Mouse (Mus musculus) heart, embryonic 14.5 days (tissue): ENCODE results near the gene Galnt17. TPM values are rescaled to one million over a fixed set of nuclear protein-coding genes. Genes with fewer than 3 reads are reported as not detected.

Experiments
- ATAC-seq: fragments of 200-750 bp; cut with Nextera tagmentation; 2 replicates; pipeline ENCODE4 v1.8.0; 2017; ENCODE audit warnings: low read depth, moderate TSS enrichment; ENCODE audit not compliant: insufficient number of reproducible peaks, insufficient read depth, low FRiP score
- H3K27ac ChIP-seq, 2 experiments: fragments of 200-500 bp in 1 of 2; fragments of 300-500 bp in 1 of 2; sonication (generic) in 1 of 2; replicated peaks in 1 of 2; 2 replicates each; pipeline ENCODE4 v1.5.1; 2012 to 2014; ENCODE audit warnings: low read depth in 2 of 2, low read length in 2 of 2, control low read depth in 1 of 2, mild to moderate bottlenecking in 1 of 2, mixed read lengths in 1 of 2; ENCODE audit not compliant: control insufficient read depth in 1 of 2, insufficient read depth in 1 of 2
- H3K27me3 ChIP-seq: fragments of 300-500 bp; sonication (generic); 2 replicates; pipeline ENCODE4 v1.6.1; 2014; ENCODE audit warnings: mild to moderate bottlenecking, low read length, control low read depth; ENCODE audit not compliant: control insufficient read depth, insufficient read depth
- H3K36me3 ChIP-seq: fragments of 300-500 bp; sonication (generic); 2 replicates; pipeline ENCODE4 v1.6.1; 2014; ENCODE audit warnings: mild to moderate bottlenecking, control low read depth, low read length, mixed read lengths; ENCODE audit not compliant: control insufficient read depth, insufficient read depth
- H3K4me1 ChIP-seq, 2 experiments: fragments of 200-500 bp in 1 of 2; fragments of 300-500 bp in 1 of 2; sonication (generic) in 1 of 2; 2 replicates each; pipeline ENCODE4 v1.6.1; 2012 to 2014; ENCODE audit warnings: low read length in 2 of 2, control low read depth in 1 of 2, mixed read lengths in 1 of 2; ENCODE audit not compliant: control insufficient read depth in 2 of 2, insufficient read depth in 2 of 2
- H3K4me2 ChIP-seq: fragments of 300-500 bp; sonication (generic); 2 replicates; pipeline ENCODE4 v1.6.1; 2014; ENCODE audit warnings: mild to moderate bottlenecking, low read length
- H3K4me3 ChIP-seq, 2 experiments: fragments of 200-500 bp in 1 of 2; fragments of 300-500 bp in 1 of 2; sonication (generic) in 1 of 2; 2 replicates each; pipeline ENCODE4 v1.5.1; 2012 to 2014; ENCODE audit warnings: low read length in 2 of 2, mild to moderate bottlenecking in 2 of 2, control low read depth in 1 of 2, low read depth in 1 of 2, moderate library complexity in 1 of 2; ENCODE audit not compliant: control insufficient read depth in 1 of 2, insufficient read depth in 1 of 2
- H3K9ac ChIP-seq: fragments of 300-500 bp; sonication (generic); 2 replicates; pipeline ENCODE4 v1.6.1; 2014; ENCODE audit warnings: mild to moderate bottlenecking, low read length
- H3K9me3 ChIP-seq: fragments of 300-500 bp; sonication (generic); 2 replicates; pipeline ENCODE4 v1.6.1; 2016; ENCODE audit warnings: low read length, control low read depth; ENCODE audit not compliant: control insufficient read depth
- WGBS: fragments of 180-500 bp; shearing (Covaris S2); extraction: QIAGEN DNeasy Blood & Tissue Kit; methylation state at CpG from one replicate; pipeline ENCODE4 v1.1.7; 2014; 5-methylcytosine and 5-hydroxymethylcytosine counted together
- polyA plus RNA-seq: library from polyadenylated mRNA; unstranded; fragments of >200 nt; fragmentation: Nextera tagmentation; extraction: Ambion mirVana; gene quantifications from 2 replicates; pipeline ENCODE4 v1.2.1, GENCODE M21; 2014

Galnt17 gene
- polyA plus RNA-seq, 1 experiment from 2014 or later = 1.6 TPM

GRCm38 (mm10) chr5:130927138-130927793, 381.0 kb downstream of the Galnt17 start:
- no peak for ATAC-seq
- WGBS = 70% methylated on average over 3 of the region's 3 CpGs
- H3K36me3 ChIP-seq = no peaks in the 10 kb centered on the region
- H3K9ac ChIP-seq = no peak overlapping the region
- H3K4me3 ChIP-seq = no peak overlapping the region
- no peaks in the 10 kb centered on the region for H3K27me3 ChIP-seq
- H3K4me1 ChIP-seq = no peaks in the 10 kb centered on the region
- no peak overlapping the region for H3K4me2 ChIP-seq
- no peaks in the 10 kb centered on the region for H3K9me3 ChIP-seq
- no peak overlapping the region; a peak in 1 of 4 replicates for H3K27ac ChIP-seq

GRCm38 (mm10) chr5:130925681-130926080, 382.6 kb downstream of the Galnt17 start:
- no peak for ATAC-seq
- Histone ChIP-seq H3K27me3 (no peaks in the 10 kb centered on the region), H3K4me3 (no peak overlapping the region), H3K4me1 (no peaks in the 10 kb centered on the region), H3K9ac (no peak overlapping the region), H3K27ac (no peak overlapping the region), H3K4me2 (no peak overlapping the region), H3K36me3 (no peaks in the 10 kb centered on the region), H3K9me3 (no peaks in the 10 kb centered on the region)
- WGBS = 91% methylated on average over 7 of the region's 7 CpGs

GRCm38 (mm10) chr5:130924245-130924827, 384.0 kb downstream of the Galnt17 start:
- 11% methylated on average over 2 of the region's 2 CpGs for WGBS

GRCm38 (mm10) chr5:130919969-130920368, 388.3 kb downstream of the Galnt17 start:
- no peak overlapping the region for H3K4me3 ChIP-seq
- H3K9ac ChIP-seq = no peak overlapping the region
- no peaks in the 10 kb centered on the region for H3K4me1 ChIP-seq
- no peaks in the 10 kb centered on the region for H3K36me3 ChIP-seq
- H3K4me2 ChIP-seq = no peak overlapping the region
- no peak overlapping the region for H3K27ac ChIP-seq
- ATAC-seq = no peak
- H3K27me3 ChIP-seq = no peaks in the 10 kb centered on the region
- no peaks in the 10 kb centered on the region for H3K9me3 ChIP-seq
- WGBS = 88% methylated on average over 7 of the region's 7 CpGs

More at GRCm38 (mm10) chr5:130924245-130924827, 384.0 kb downstream of the Galnt17 start:
- ATAC-seq = no peak
- Histone ChIP-seq H3K27me3 (no peaks in the 10 kb centered on the region), H3K4me1 (no peaks in the 10 kb centered on the region), H3K9me3 (no peaks in the 10 kb centered on the region), H3K27ac (no peak overlapping the region), H3K36me3 (no peaks in the 10 kb centered on the region), H3K4me3 (no peak overlapping the region), H3K9ac (no peak overlapping the region), H3K4me2 (no peak overlapping the region)

GRCm38 (mm10) chr5:130914606-130915005, 393.7 kb downstream of the Galnt17 start:
- H3K9me3 ChIP-seq = no peaks in the 10 kb centered on the region
- WGBS = 58% methylated on average over 3 of the region's 3 CpGs
- H3K4me2 ChIP-seq = no peak overlapping the region
- no peaks in the 10 kb centered on the region for H3K27me3 ChIP-seq
- no peak for ATAC-seq
- no peak overlapping the region for H3K27ac ChIP-seq
- H3K4me3 ChIP-seq = no peak overlapping the region
- no peaks in the 10 kb centered on the region for H3K4me1 ChIP-seq
- H3K9ac ChIP-seq = no peak overlapping the region
- no peaks in the 10 kb centered on the region for H3K36me3 ChIP-seq

GRCm38 (mm10) chr5:130911551-130911950, 396.7 kb downstream of the Galnt17 start:
- Histone ChIP-seq H3K9me3 (no peaks in the 10 kb centered on the region), H3K36me3 (no peaks in the 10 kb centered on the region), H3K27ac (no peak overlapping the region), H3K4me3 (no peak overlapping the region), H3K27me3 (no peaks in the 10 kb centered on the region), H3K9ac (no peak overlapping the region), H3K4me2 (no peak overlapping the region), H3K4me1 (no peaks in the 10 kb centered on the region)
- no peak for ATAC-seq
- WGBS = 75% methylated on average over 2 of the region's 2 CpGs

GRCm38 (mm10) chr5:130901736-130902135, 406.6 kb downstream of the Galnt17 start:
- ATAC-seq = no peak
- Histone ChIP-seq H3K4me1 (no peaks in the 10 kb centered on the region), H3K27ac (no peak overlapping the region), H3K9ac (no peak overlapping the region), H3K27me3 (no peaks in the 10 kb centered on the region), H3K4me2 (no peak overlapping the region), H3K36me3 (no peaks in the 10 kb centered on the region), H3K9me3 (no peaks in the 10 kb centered on the region), H3K4me3 (no peak overlapping the region)
- 84% methylated on average over 3 of the region's 3 CpGs for WGBS

GRCm38 (mm10) chr5:130895991-130896390, 412.3 kb downstream of the Galnt17 start:
- no peak overlapping the region for H3K4me3 ChIP-seq
- no peak overlapping the region for H3K4me2 ChIP-seq
- H3K36me3 ChIP-seq = no peaks in the 10 kb centered on the region
- no peaks in the 10 kb centered on the region for H3K27me3 ChIP-seq
- WGBS = 88% methylated on average over 3 of the region's 3 CpGs
- H3K4me1 ChIP-seq = no peaks in the 10 kb centered on the region
- ATAC-seq = no peak
- no peaks in the 10 kb centered on the region for H3K9me3 ChIP-seq
- no peak overlapping the region for H3K27ac ChIP-seq
- H3K9ac ChIP-seq = no peak overlapping the region
